Mouse (Mus musculus) liver, postnatal 0 days (tissue): ENCODE results near the gene Atxn7l1. TPM values are rescaled to one million over a fixed set of nuclear protein-coding genes. Genes with fewer than 3 reads are reported as not detected.

Experiments
- ATAC-seq: fragments of 200-750 bp; cut with Nextera tagmentation; 2 replicates; pipeline ENCODE4 v1.8.0; 2017; ENCODE audit warnings: mild to moderate bottlenecking, moderate library complexity
- DNase-seq: peaks from one replicate; pipeline ENCODE4 v3.0.0-alpha.2; 2016
- H3K27ac ChIP-seq: fragments of 300-500 bp; sonication (generic); 2 replicates; pipeline ENCODE4 v1.5.1; 2014; ENCODE audit warnings: antibody characterized with exemption, moderate library complexity, mild to moderate bottlenecking, low read depth
- H3K27me3 ChIP-seq: fragments of 300-500 bp; sonication (generic); 2 replicates; pipeline ENCODE4 v1.6.1; 2014; ENCODE audit warnings: low read length, control low read depth, mixed read lengths; ENCODE audit not compliant: insufficient read depth
- H3K36me3 ChIP-seq: fragments of 300-500 bp; sonication (generic); replicated peaks from 2 replicates; pipeline ENCODE4 v1.6.1; 2014; ENCODE audit warnings: mild to moderate bottlenecking, control low read depth, low read length, moderate library complexity, mixed read lengths; ENCODE audit not compliant: insufficient read depth
- H3K4me1 ChIP-seq: fragments of 300-500 bp; sonication (generic); 2 replicates; pipeline ENCODE4 v1.6.1; 2014; ENCODE audit warnings: antibody characterized with exemption, mild to moderate bottlenecking, control low read depth; ENCODE audit not compliant: insufficient read depth
- H3K4me2 ChIP-seq: fragments of 300-500 bp; sonication (generic); 2 replicates; pipeline ENCODE4 v1.6.1; 2014; ENCODE audit warnings: low read depth, mild to moderate bottlenecking, low read length, moderate library complexity, mixed read lengths
- H3K4me3 ChIP-seq: fragments of 300-500 bp; sonication (generic); 2 replicates; pipeline ENCODE4 v1.5.1; 2014; ENCODE audit warnings: low read depth, low read length
- H3K9ac ChIP-seq: fragments of 300-500 bp; sonication (generic); replicated peaks from 2 replicates; pipeline ENCODE4 v1.6.1; 2014; ENCODE audit warnings: mild to moderate bottlenecking, moderate library complexity
- H3K9me3 ChIP-seq: fragments of 300-500 bp; sonication (generic); 2 replicates; pipeline ENCODE4 v1.6.1; 2016; ENCODE audit warnings: mild to moderate bottlenecking, control low read depth, low read length, mixed read lengths
- CTCF ChIP-seq: sonication (generic); IDR thresholded peaks from 2 replicates; pipeline ENCODE4 v1.5.1; 2016; ENCODE audit warnings: antibody characterized with exemption, low read depth
- EP300 ChIP-seq: IDR thresholded peaks from 2 replicates; pipeline ENCODE4 v1.6.1; 2016; ENCODE audit warnings: antibody characterized with exemption, low read depth, mild to moderate bottlenecking
- WGBS: fragments of 180-500 bp; shearing (Covaris S2); extraction: QIAGEN DNeasy Blood & Tissue Kit; methylation state at CpG from one replicate; pipeline ENCODE4 v1.1.7; 2014; ENCODE audit not compliant: insufficient replicate concordance; 5-methylcytosine and 5-hydroxymethylcytosine counted together
- polyA plus RNA-seq: library from polyadenylated mRNA; unstranded; fragments of >200 nt; fragmentation: Nextera tagmentation; extraction: Ambion mirVana; gene quantifications from 2 replicates; pipeline ENCODE4 v1.2.1, GENCODE M21; 2015

Atxn7l1 gene
- polyA plus RNA-seq, 1 experiment from 2014 or later: 8.5 TPM

DNA sequence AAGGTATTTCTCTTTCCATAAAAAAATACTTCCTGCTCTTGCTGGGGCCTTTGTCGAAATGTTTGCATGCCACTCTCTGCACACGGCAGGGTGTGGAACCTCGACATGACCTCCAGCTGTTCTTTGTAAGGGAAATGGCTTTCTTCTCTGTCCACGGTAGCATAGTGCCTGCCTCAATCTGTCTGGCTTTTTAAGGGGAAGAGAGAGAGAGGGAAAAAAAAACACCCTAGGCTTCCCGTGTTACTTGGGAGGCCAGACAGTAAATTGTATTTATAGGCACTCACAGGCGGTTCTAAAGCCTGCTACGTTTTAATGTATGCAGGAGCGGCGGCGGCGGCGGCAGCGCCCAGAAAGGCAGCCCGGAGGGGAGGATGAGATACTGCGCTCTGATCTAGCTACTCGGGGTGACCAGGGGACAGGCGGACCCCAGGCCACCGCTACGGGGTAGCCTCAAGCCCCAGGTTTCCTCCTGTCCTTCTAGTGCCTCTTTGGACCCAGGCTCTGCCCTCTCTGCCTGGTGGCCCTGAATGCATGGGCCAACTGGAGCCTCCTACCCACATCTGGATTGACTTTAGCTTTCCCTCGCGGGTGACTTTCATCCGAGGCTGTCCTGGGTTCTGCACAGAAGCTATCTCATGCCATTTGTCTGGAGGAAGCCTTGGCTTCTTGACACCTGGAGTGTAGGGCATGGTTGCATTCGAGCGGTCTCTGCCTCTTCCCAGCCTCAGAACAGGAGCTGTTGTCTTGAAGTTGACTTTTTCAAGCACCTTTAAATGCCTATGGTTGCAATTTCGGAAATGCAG is 197.7 kb downstream of the Atxn7l1 start:
- no peak overlapping the region for H3K4me3 ChIP-seq
- no peak overlapping the region for H3K27ac ChIP-seq
- H3K36me3 ChIP-seq: peaks cover 75% of the 10 kb centered on the region
- peaks cover 5% of the 10 kb centered on the region for H3K4me1 ChIP-seq
- DNase-seq: no peak
- TF ChIP-seq CTCF: no peak
- TF ChIP-seq EP300: no peak
- WGBS: 70% methylated on average over 25 of the region's 25 CpGs
- ATAC-seq: no peak
- H3K9me3 ChIP-seq: no peaks in the 10 kb centered on the region
- peak overlapping the region; percentile 56 for H3K4me2 ChIP-seq
- H3K27me3 ChIP-seq: no peaks in the 10 kb centered on the region
- H3K9ac ChIP-seq: no peak overlapping the region

DNA sequence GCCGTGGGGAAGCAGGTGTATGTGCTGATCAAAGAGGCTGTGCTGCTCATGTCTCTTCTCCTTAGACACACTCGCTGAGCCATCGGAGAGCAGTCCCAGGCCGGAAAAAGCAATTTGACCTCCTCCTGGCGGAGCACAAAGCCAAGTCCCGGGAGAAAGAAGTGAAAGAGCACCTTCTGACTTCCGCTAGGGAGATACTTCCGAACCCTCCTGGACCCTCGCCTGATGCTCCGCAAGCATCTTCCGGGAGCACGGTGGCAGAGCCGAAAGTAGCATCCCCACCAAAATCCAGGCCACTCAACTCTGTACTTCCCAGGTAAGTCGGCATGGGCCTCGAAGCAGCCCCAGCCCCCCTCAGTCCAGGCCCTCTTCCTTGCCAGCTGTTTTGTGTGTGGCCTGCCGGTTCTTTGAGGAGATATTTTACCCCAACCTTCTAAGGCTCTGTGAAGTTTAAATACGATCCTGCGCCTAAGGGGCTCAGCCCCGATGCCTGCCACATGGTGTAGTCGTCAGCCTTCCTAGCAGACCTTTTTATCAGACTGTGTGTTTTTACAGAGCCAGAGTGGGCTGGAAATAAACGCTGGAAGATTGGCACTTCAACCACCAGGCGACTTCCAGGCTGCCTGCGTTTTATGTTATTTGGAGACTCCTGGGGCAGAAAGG is 198.4 kb downstream of the Atxn7l1 start:
- H3K4me3 ChIP-seq: no peak overlapping the region
- DNase-seq (no peak), ATAC-seq (no peak)
- H3K4me1 ChIP-seq: peaks cover 5% of the 10 kb centered on the region
- H3K27me3 ChIP-seq: no peaks in the 10 kb centered on the region
- no peaks in the 10 kb centered on the region for H3K9me3 ChIP-seq
- no peak overlapping the region for H3K4me2 ChIP-seq
- no peak overlapping the region for H3K27ac ChIP-seq
- WGBS: 84% methylated on average over 23 of the region's 23 CpGs
- peaks cover 76% of the 10 kb centered on the region for H3K36me3 ChIP-seq
- TF ChIP-seq EP300: no peak
- no peak for TF ChIP-seq CTCF
- H3K9ac ChIP-seq: no peak overlapping the region

DNA sequence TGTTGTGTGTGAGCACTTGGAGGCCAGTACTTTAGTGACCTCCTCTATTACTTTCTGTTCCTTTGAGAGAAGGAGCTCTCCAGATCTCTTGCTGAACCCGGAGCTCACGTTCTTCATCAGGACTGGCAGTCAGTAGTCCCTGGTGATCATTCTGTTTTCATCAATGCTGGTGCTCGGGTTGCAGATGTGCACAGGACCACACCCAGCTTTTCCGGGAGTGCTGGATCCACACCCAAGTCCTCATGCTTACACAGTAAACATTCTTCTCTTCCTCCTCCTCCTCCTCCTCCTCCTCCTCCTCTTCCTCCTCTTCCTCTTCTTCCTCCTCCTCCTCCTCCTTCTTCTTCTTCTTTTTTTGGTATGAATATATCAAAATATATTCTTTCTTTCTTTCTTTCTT is 205.2 kb downstream of the Atxn7l1 start:
- H3K27ac ChIP-seq: no peak overlapping the region
- H3K9ac ChIP-seq: no peak overlapping the region
- peaks cover 65% of the 10 kb centered on the region for H3K36me3 ChIP-seq
- ATAC-seq (no peak), DNase-seq (no peak)
- no peaks in the 10 kb centered on the region; the same call in 1 of the 2 replicates for H3K9me3 ChIP-seq
- TF ChIP-seq CTCF (no peak), EP300 (no peak)
- H3K27me3 ChIP-seq: no peaks in the 10 kb centered on the region
- H3K4me3 ChIP-seq: no peak overlapping the region
- 80% methylated on average over 4 of the region's 4 CpGs for WGBS
- H3K4me2 ChIP-seq: no peak overlapping the region
- no peaks in the 10 kb centered on the region for H3K4me1 ChIP-seq

DNA sequence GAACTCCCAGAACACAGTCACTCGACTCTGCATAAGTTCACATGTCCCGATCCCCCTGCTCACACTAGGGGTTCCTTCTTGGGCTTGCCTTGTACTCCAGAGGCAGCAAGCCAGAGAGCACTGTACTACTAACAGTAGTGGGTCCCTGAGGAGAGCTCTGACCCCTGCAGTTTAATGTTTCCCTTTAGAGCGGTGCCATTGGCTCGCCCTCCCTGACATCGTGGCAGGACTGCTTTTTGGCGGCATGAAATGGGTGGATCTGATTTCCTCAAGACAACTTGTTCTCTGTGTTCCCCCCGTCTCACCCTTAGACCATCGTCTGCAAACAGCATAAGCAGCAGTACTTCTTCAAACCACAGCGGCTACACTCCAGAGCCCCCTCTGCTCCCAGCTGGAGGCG is 210.9 kb downstream of the Atxn7l1 start:
- H3K9me3 ChIP-seq: no peaks in the 10 kb centered on the region; the same call in 1 of the 2 replicates
- DNase-seq (no peak), ATAC-seq (no peak)
- WGBS: 88% methylated on average over 10 of the region's 10 CpGs
- no peaks in the 10 kb centered on the region for H3K4me1 ChIP-seq
- H3K27me3 ChIP-seq: no peaks in the 10 kb centered on the region
- no peak overlapping the region for H3K4me3 ChIP-seq
- H3K36me3 ChIP-seq: peaks cover 75% of the 10 kb centered on the region
- TF ChIP-seq CTCF (no peak), EP300 (no peak)
- no peak overlapping the region for H3K9ac ChIP-seq
- H3K4me2 ChIP-seq: no peak overlapping the region
- no peak overlapping the region for H3K27ac ChIP-seq

DNA sequence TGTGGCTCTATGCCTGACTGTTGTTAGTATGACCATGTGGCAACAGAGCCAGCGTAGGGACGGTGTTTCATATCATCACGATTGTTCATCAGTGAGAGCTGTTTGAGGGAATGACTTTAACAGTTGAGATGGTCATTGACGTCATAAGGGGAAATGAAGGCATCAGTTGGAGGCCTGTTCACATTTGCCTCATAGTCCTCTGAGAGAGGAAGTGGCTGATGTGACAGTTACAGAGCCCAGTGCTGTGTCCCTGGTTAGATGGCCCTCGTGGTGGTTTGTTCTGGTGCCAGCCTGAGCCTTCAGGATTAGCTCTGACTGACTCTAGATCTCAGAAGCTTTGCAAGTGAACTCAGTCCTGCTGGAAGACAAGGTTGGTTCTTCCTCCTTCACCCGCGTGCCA is 211.7 kb downstream of the Atxn7l1 start:
- Histone ChIP-seq H3K9me3 (no peaks in the 10 kb centered on the region), H3K27me3 (no peaks in the 10 kb centered on the region), H3K4me2 (no peak overlapping the region), H3K4me3 (no peak overlapping the region), H3K4me1 (no peaks in the 10 kb centered on the region), H3K9ac (no peak overlapping the region), H3K36me3 (peaks cover 71% of the 10 kb centered on the region), H3K27ac (no peak overlapping the region)
- 77% methylated on average over 7 of the region's 7 CpGs for WGBS
- no peak for ATAC-seq
- no peak for DNase-seq
- TF ChIP-seq CTCF (no peak), EP300 (no peak)

DNA sequence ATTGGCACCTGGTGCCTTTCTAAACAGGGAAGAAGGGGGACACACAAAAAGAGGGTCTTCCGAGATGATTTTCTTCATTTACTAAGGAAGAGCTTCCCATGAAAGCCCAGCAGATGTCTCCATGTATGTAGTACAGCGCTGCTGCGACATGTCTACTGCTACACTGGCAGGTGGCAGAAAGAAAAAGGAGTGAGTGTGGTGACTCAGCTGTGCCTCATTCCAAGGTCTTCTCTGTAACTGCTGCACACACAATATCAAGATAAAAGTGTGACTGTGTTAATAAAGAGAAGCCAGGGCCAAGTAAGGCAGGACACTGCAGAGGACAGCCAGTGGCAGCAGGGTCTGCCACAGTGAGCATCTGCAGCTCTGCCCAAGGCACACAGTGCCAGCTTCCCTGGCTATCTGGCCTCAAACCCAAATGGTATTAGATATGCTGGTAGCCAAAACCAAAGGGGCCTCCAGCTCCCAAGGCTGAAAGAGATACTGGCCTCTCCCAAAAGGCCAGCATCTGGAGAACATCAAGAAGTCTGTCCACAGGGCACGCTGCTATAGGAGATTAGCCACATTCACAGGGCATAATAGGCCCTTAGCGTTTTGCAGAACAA is 212.5 kb downstream of the Atxn7l1 start:
- TF ChIP-seq EP300 (no peak), CTCF (no peak)
- peaks cover 69% of the 10 kb centered on the region for H3K36me3 ChIP-seq

More for the DNA sequence above, 212.5 kb downstream of the Atxn7l1 start:
- no peaks in the 10 kb centered on the region for H3K9me3 ChIP-seq
- no peaks in the 10 kb centered on the region for H3K27me3 ChIP-seq
- WGBS: 90% methylated on average over 5 of the region's 5 CpGs
- DNase-seq (no peak), ATAC-seq (no peak)
- H3K4me1 ChIP-seq: no peaks in the 10 kb centered on the region
- H3K4me3 ChIP-seq: no peak overlapping the region
- H3K27ac ChIP-seq: no peak overlapping the region
- H3K9ac ChIP-seq: no peak overlapping the region
- H3K4me2 ChIP-seq: no peak overlapping the region
